Mouse (Mus musculus) neural tube, embryonic 11.5 days (tissue): ENCODE measurements around the gene Mrgpra4. TPM values are rescaled to one million over a fixed set of nuclear protein-coding genes. Genes with fewer than 3 reads are reported as not detected.

ENCODE experiments used
- ATAC-seq: fragments of 200-750 bp; cut with Nextera tagmentation; 2 replicates; pipeline ENCODE4 v1.8.0; 2017; ENCODE audit warnings: moderate number of reproducible peaks, mild to moderate bottlenecking, moderate TSS enrichment, moderate library complexity; ENCODE audit not compliant: insufficient read depth, low FRiP score, low TSS enrichment
- DNase-seq: peaks from one replicate; pipeline ENCODE4 v3.0.0-alpha.2; 2015; ENCODE audit warnings: low spot score
- H3K27ac ChIP-seq: fragments of 300-500 bp; sonication (generic); 2 replicates; pipeline ENCODE4 v1.5.1; 2014; ENCODE audit warnings: low read depth, mild to moderate bottlenecking, low read length
- H3K27me3 ChIP-seq: fragments of 300-500 bp; sonication (generic); 2 replicates; pipeline ENCODE4 v1.6.1; 2014; ENCODE audit warnings: mild to moderate bottlenecking, low read length, mixed read lengths; ENCODE audit not compliant: control insufficient read depth, insufficient read depth
- H3K36me3 ChIP-seq: fragments of 300-500 bp; sonication (generic); 2 replicates; pipeline ENCODE4 v1.6.1; 2014; ENCODE audit warnings: mild to moderate bottlenecking, low read length, moderate library complexity, mixed read lengths; ENCODE audit not compliant: control insufficient read depth, insufficient read depth
- H3K4me1 ChIP-seq: fragments of 300-500 bp; sonication (generic); 2 replicates; pipeline ENCODE4 v1.6.1; 2014; ENCODE audit warnings: low read length, mixed read lengths; ENCODE audit not compliant: control insufficient read depth, insufficient read depth
- H3K4me2 ChIP-seq: fragments of 300-500 bp; sonication (generic); 2 replicates; pipeline ENCODE4 v1.6.1; 2014; ENCODE audit warnings: low read depth, mild to moderate bottlenecking, moderate library complexity
- H3K4me3 ChIP-seq: fragments of 300-500 bp; sonication (generic); 2 replicates; pipeline ENCODE4 v1.5.1; 2014; ENCODE audit warnings: low read depth, low read length
- H3K9ac ChIP-seq: fragments of 300-500 bp; sonication (generic); 2 replicates; pipeline ENCODE4 v1.6.1; 2014; ENCODE audit warnings: mild to moderate bottlenecking, low read length
- H3K9me3 ChIP-seq: fragments of 300-500 bp; sonication (generic); 2 replicates; pipeline ENCODE4 v1.6.1; 2016; ENCODE audit warnings: low read length; ENCODE audit not compliant: control insufficient read depth
- WGBS: fragments of 180-500 bp; shearing (Covaris S2); extraction: QIAGEN DNeasy Blood & Tissue Kit; methylation state at CpG from one replicate; pipeline ENCODE4 v1.1.7; 2014; 5-methylcytosine and 5-hydroxymethylcytosine counted together
- polyA plus RNA-seq: library from polyadenylated mRNA; unstranded; fragments of >200 nt; fragmentation: Nextera tagmentation; extraction: Ambion mirVana; gene quantifications from 2 replicates; pipeline ENCODE4 v1.2.1, GENCODE M21; 2014

Gene Mrgpra4
- not detected in 2 replicates for polyA plus RNA-seq

GRCm38 (mm10) chr7:47981995-47982394, at the start of gene Mrgpra4:
Gene Mrgpra4, minus strand, starts transcription at chr7:47982095.
- WGBS = 70% methylated on average over 1 of the region's 1 CpGs
- Histone ChIP-seq H3K4me3 (no peak within 1 kb of the TSS), H3K9ac (no peak within 1 kb of the TSS), H3K27ac (no peak within 1 kb of the TSS), H3K27me3 (no peaks in the 10 kb centered on the region), H3K4me1 (no peaks in the 10 kb centered on the region), H3K9me3 (no peaks in the 10 kb centered on the region), H3K36me3 (no peaks in the 10 kb centered on the region), H3K4me2 (no peak within 1 kb of the TSS)
- DNase-seq (no peak), ATAC-seq (no peak)

- H3K4me1 ChIP-seq = no peaks in the 10 kb centered on the region
- DNase-seq = no peak
- H3K4me3 ChIP-seq = no peak within 1 kb of the TSS
- ATAC-seq = no peak
- no peak within 1 kb of the TSS for H3K27ac ChIP-seq
- no peak within 1 kb of the TSS for H3K9ac ChIP-seq
- H3K36me3 ChIP-seq = no peaks in the 10 kb centered on the region
- no peak within 1 kb of the TSS for H3K4me2 ChIP-seq
- WGBS = 90% methylated on average over 3 of the region's 3 CpGs
- no peaks in the 10 kb centered on the region for H3K9me3 ChIP-seq
- H3K27me3 ChIP-seq = no peaks in the 10 kb centered on the region
Observed at GRCm38 (mm10) chr7:48027497-48027896, 45.6 kb upstream of the Mrgpra4 start, which contains the start of gene Mrgprx1. Gene Mrgprx1, minus strand, starts transcription at chr7:48027597.

- H3K9me3 ChIP-seq = no peaks in the 10 kb centered on the region
- H3K4me1 ChIP-seq = no peaks in the 10 kb centered on the region
- no peak overlapping the region for H3K9ac ChIP-seq
- no peak overlapping the region for H3K4me3 ChIP-seq
- no peak overlapping the region for H3K4me2 ChIP-seq
- 59% methylated on average over 2 of the region's 2 CpGs for WGBS
- H3K27ac ChIP-seq = no peak overlapping the region
- no peaks in the 10 kb centered on the region for H3K36me3 ChIP-seq
- ATAC-seq = no peak
- no peak for DNase-seq
- no peaks in the 10 kb centered on the region for H3K27me3 ChIP-seq
Observed at GRCm38 (mm10) chr7:48017874-48018273, 36.0 kb upstream of the Mrgpra4 start.

- Histone ChIP-seq H3K27ac (no peak overlapping the region), H3K36me3 (no peaks in the 10 kb centered on the region), H3K4me2 (no peak overlapping the region), H3K4me3 (no peak overlapping the region), H3K9ac (no peak overlapping the region), H3K9me3 (no peaks in the 10 kb centered on the region), H3K4me1 (no peaks in the 10 kb centered on the region), H3K27me3 (no peaks in the 10 kb centered on the region)
- DNase-seq (no peak), ATAC-seq (no peak)
- 78% methylated on average over 3 of the region's 3 CpGs for WGBS
Observed at GRCm38 (mm10) chr7:47995689-47996088, 13.8 kb upstream of the Mrgpra4 start.

- ATAC-seq (no peak), DNase-seq (no peak)
- Histone ChIP-seq H3K27ac (no peak overlapping the region), H3K4me3 (no peak overlapping the region), H3K9ac (no peak overlapping the region), H3K36me3 (no peaks in the 10 kb centered on the region), H3K27me3 (no peaks in the 10 kb centered on the region), H3K4me2 (no peak overlapping the region), H3K9me3 (no peaks in the 10 kb centered on the region), H3K4me1 (no peaks in the 10 kb centered on the region)
- WGBS = 65% methylated on average over 1 of the region's 1 CpGs
Observed at GRCm38 (mm10) chr7:47986752-47987151, 4.9 kb upstream of the Mrgpra4 start.

Other genes with a start within 250 kb of the Mrgpra4 start
- not detected in 2 replicates for gene Mrgprx1, start 45.5 kb upstream of the Mrgpra4 start, polyA plus RNA-seq
- gene Mrgprb5, start 186.9 kb upstream of the Mrgpra4 start, polyA plus RNA-seq = not detected in 2 replicates
- gene Mrgprb4, start 217.2 kb upstream of the Mrgpra4 start, polyA plus RNA-seq = not detected in 2 replicates